Mouse (Mus musculus) liver, adult 2 months (tissue): ENCODE measurements around the gene Ephb2. TPM values are rescaled to one million over a fixed set of nuclear protein-coding genes. Genes with fewer than 3 reads are reported as not detected.

Experiments used
- DNase-seq: peaks from one replicate; pipeline ENCODE4 v3.0.0-alpha.2; 2011; ENCODE audit warnings: low read depth, low spot score; ENCODE audit errors: extremely low read depth
- H3K27ac ChIP-seq: fragments of 200-500 bp; replicated peaks from 2 replicates; pipeline ENCODE4 v1.5.1; 2012; ENCODE audit warnings: low read depth, mild to moderate bottlenecking, control low read depth, inconsistent platforms, low read length; ENCODE audit not compliant: insufficient read depth
- H3K27me3 ChIP-seq: fragments of 200-500 bp; 2 replicates; pipeline ENCODE4 v1.6.1; 2012; ENCODE audit warnings: mild to moderate bottlenecking, moderate library complexity, low read length, inconsistent platforms; ENCODE audit not compliant: control insufficient read depth, insufficient read depth
- H3K36me3 ChIP-seq: fragments of 200-500 bp; 2 replicates; pipeline ENCODE4 v1.6.1; 2012; ENCODE audit warnings: low read length, inconsistent platforms; ENCODE audit not compliant: control insufficient read depth, insufficient read depth
- H3K4me1 ChIP-seq: fragments of 200-500 bp; 2 replicates; pipeline ENCODE4 v1.6.1; 2011; ENCODE audit warnings: low read length; ENCODE audit not compliant: control insufficient read depth, insufficient read depth
- H3K4me3 ChIP-seq: fragments of 200-500 bp; 2 replicates; pipeline ENCODE4 v1.5.1; 2011; ENCODE audit warnings: low read depth, mild to moderate bottlenecking, control low read depth, low read length, moderate library complexity; ENCODE audit not compliant: insufficient read depth
- H3K79me2 ChIP-seq: fragments of 200-500 bp; 2 replicates; pipeline ENCODE4 v1.6.1; 2012; ENCODE audit warnings: inconsistent platforms, mild to moderate bottlenecking, low read length, moderate library complexity; ENCODE audit not compliant: control insufficient read depth, insufficient read depth
- H3K9ac ChIP-seq: fragments of 200-500 bp; 2 replicates; pipeline ENCODE4 v1.6.1; 2012; ENCODE audit warnings: low read depth, mild to moderate bottlenecking, control low read depth, inconsistent platforms, low read length
- CTCF ChIP-seq: fragments of 200-500 bp; IDR thresholded peaks from 2 replicates; pipeline ENCODE4 v1.5.1; 2011; ENCODE audit warnings: low read depth, low read length, control low read depth
- POLR2A ChIP-seq: fragments of 200-500 bp; IDR thresholded peaks from 2 replicates; pipeline ENCODE4 v1.6.1; 2011; ENCODE audit warnings: low read length, control low read depth; ENCODE audit not compliant: insufficient read depth; ENCODE audit errors: extremely low read depth
- WGBS: fragments of 180-500 bp; shearing (Covaris S2); methylation state at CpG from one replicate; pipeline ENCODE4 v1.1.7; 2018; 5-methylcytosine and 5-hydroxymethylcytosine counted together
- polyA plus RNA-seq: library from polyadenylated mRNA; depleted of rRNA; stranded (reverse); fragments of >200 nt; gene quantifications from 2 replicates; pipeline ENCODE4 v1.2.3, GENCODE M21; 2012
- total RNA-seq: library from RNA; depleted of rRNA; stranded (reverse); fragments of >200 nt; gene quantifications from 2 replicates; pipeline ENCODE4 v1.2.3, GENCODE M21; 2014

Gene Ephb2
- total and polyA plus RNA-seq, 2 experiments: 0.18 to 0.37 TPM

GRCm38 (mm10) chr4:136711985-136712768, 123.6 kb downstream of the Ephb2 start:
- no peak for DNase-seq
- TF ChIP-seq CTCF (no peak), POLR2A (no peak)
- WGBS: 59% methylated on average over 20 of the region's 20 CpGs
- Histone ChIP-seq H3K9ac (no peak overlapping the region), H3K27ac (no peak overlapping the region), H3K4me3 (no peak overlapping the region), H3K79me2 (no peaks in the 10 kb centered on the region), H3K36me3 (no peaks in the 10 kb centered on the region), H3K27me3 (no peaks in the 10 kb centered on the region), H3K4me1 (no peaks in the 10 kb centered on the region)

- Histone ChIP-seq H3K9ac (no peak overlapping the region), H3K4me3 (no peak overlapping the region), H3K79me2 (no peaks in the 10 kb centered on the region), H3K36me3 (no peaks in the 10 kb centered on the region), H3K27me3 (no peaks in the 10 kb centered on the region), H3K4me1 (no peaks in the 10 kb centered on the region), H3K27ac (no peak overlapping the region)
- no peak for DNase-seq
- WGBS: 91% methylated on average over 9 of the region's 9 CpGs
- TF ChIP-seq POLR2A: no peak
- TF ChIP-seq CTCF: no peak
These were observed 125.4 kb downstream of the Ephb2 start for GRCm38 (mm10) chr4:136710345-136710744.

GRCm38 (mm10) chr4:136708956-136709355, 126.8 kb downstream of the Ephb2 start:
- Histone ChIP-seq H3K4me1 (no peaks in the 10 kb centered on the region), H3K9ac (no peak overlapping the region), H3K36me3 (no peaks in the 10 kb centered on the region), H3K27ac (no peak overlapping the region), H3K27me3 (no peaks in the 10 kb centered on the region), H3K79me2 (no peaks in the 10 kb centered on the region), H3K4me3 (no peak overlapping the region)
- TF ChIP-seq POLR2A (no peak), CTCF (no peak)
- no peak for DNase-seq
- 53% methylated on average over 2 of the region's 2 CpGs for WGBS

- Histone ChIP-seq H3K36me3 (no peaks in the 10 kb centered on the region), H3K79me2 (no peaks in the 10 kb centered on the region), H3K9ac (no peak overlapping the region), H3K27ac (no peak overlapping the region), H3K27me3 (no peaks in the 10 kb centered on the region), H3K4me3 (no peak overlapping the region), H3K4me1 (no peaks in the 10 kb centered on the region)
- no peak for DNase-seq
- WGBS: 87% methylated on average over 4 of the region's 4 CpGs
- TF ChIP-seq POLR2A (no peak), CTCF (no peak)
These were observed 129.1 kb downstream of the Ephb2 start for GRCm38 (mm10) chr4:136706696-136707095.

- H3K27me3 ChIP-seq: no peaks in the 10 kb centered on the region
- no peak overlapping the region for H3K9ac ChIP-seq
- no peaks in the 10 kb centered on the region for H3K36me3 ChIP-seq
- WGBS: 82% methylated on average over 5 of the region's 5 CpGs
- no peak overlapping the region for H3K27ac ChIP-seq
- DNase-seq: no peak
- no peaks in the 10 kb centered on the region for H3K79me2 ChIP-seq
- H3K4me3 ChIP-seq: no peak overlapping the region
- TF ChIP-seq POLR2A (no peak), CTCF (no peak)
- H3K4me1 ChIP-seq: no peaks in the 10 kb centered on the region
These were observed 130.7 kb downstream of the Ephb2 start for GRCm38 (mm10) chr4:136705091-136705490.

GRCm38 (mm10) chr4:136704551-136704950, 131.2 kb downstream of the Ephb2 start:
- Histone ChIP-seq H3K4me1 (no peaks in the 10 kb centered on the region), H3K9ac (no peak overlapping the region), H3K79me2 (no peaks in the 10 kb centered on the region), H3K27ac (no peak overlapping the region), H3K4me3 (no peak overlapping the region), H3K36me3 (no peaks in the 10 kb centered on the region), H3K27me3 (no peaks in the 10 kb centered on the region)
- DNase-seq: no peak
- WGBS: 70% methylated on average over 3 of the region's 3 CpGs
- TF ChIP-seq CTCF (no peak), POLR2A (no peak)
